Mouse (Mus musculus) stomach, postnatal 0 days (tissue): ENCODE measurements around the gene Otp.

Experiments
- CTCF ChIP-seq: IDR thresholded peaks from 2 replicates; pipeline ENCODE4 v1.5.1; 2016; ENCODE audit warnings: antibody characterized with exemption, low read depth, mild to moderate bottlenecking, moderate library complexity
- EP300 ChIP-seq: optimal IDR thresholded peaks from 2 replicates; pipeline ENCODE3; 2016; ENCODE audit warnings: antibody characterized with exemption

DNA sequence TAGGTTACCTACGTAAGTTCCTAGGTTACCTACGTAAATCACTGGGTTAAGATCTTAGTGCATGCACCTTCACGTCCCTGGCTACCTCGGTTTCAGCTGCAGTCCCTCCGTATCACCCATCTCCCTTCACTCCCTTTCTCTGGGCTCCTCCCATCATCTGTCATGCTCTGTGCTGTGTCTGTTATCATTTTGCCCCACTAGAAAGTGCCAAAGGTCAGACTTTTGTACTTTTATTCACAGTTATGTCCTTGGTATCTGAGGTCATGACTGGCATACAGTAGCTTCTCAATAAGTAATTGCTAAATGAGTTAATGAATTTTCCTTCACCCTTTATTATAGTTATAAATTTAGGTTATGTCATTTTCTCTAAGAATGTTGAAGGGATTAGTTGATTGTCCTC, 49.0 kb upstream of the Otp start:
- TF ChIP-seq CTCF (no peak), EP300 (no peak)
